Mouse (Mus musculus) thymus, adult 2 months (tissue): ENCODE results near the gene Erc2. TPM values are rescaled to one million over a fixed set of nuclear protein-coding genes. Genes with fewer than 3 reads are reported as not detected.

Experiments used
- DNase-seq: peaks from one replicate; pipeline ENCODE4 v3.0.0; 2021
- H3K27ac ChIP-seq: fragments of 200-500 bp; 2 replicates; pipeline ENCODE4 v1.5.1; 2012; ENCODE audit warnings: low read length, control low read depth; ENCODE audit not compliant: control insufficient read depth, insufficient read depth
- H3K27me3 ChIP-seq: fragments of 200-500 bp; 2 replicates; pipeline ENCODE4 v1.6.1; 2012; ENCODE audit warnings: mild to moderate bottlenecking, low read length, moderate library complexity, mixed read lengths; ENCODE audit not compliant: control insufficient read depth, insufficient read depth
- H3K36me3 ChIP-seq: fragments of 200-500 bp; 2 replicates; pipeline ENCODE4 v1.6.1; 2012; ENCODE audit warnings: mild to moderate bottlenecking, low read length, moderate library complexity; ENCODE audit not compliant: control insufficient read depth, insufficient read depth
- H3K4me1 ChIP-seq: fragments of 200-500 bp; replicated peaks from 2 replicates; pipeline ENCODE4 v1.6.1; 2012; ENCODE audit warnings: low read length; ENCODE audit not compliant: control insufficient read depth, insufficient read depth
- H3K4me3 ChIP-seq: fragments of 200-500 bp; 2 replicates; pipeline ENCODE4 v1.5.1; 2012; ENCODE audit warnings: mild to moderate bottlenecking, low read length, control low read depth, moderate library complexity; ENCODE audit not compliant: control insufficient read depth, insufficient read depth
- CTCF ChIP-seq: fragments of 200-500 bp; IDR thresholded peaks from 2 replicates; pipeline ENCODE4 v1.5.1; 2012; ENCODE audit warnings: mild to moderate bottlenecking, control low read depth, low read length, moderate library complexity, borderline replicate concordance; ENCODE audit not compliant: control insufficient read depth, poor library complexity, insufficient read depth; ENCODE audit errors: extremely low read depth
- POLR2A ChIP-seq: fragments of 200-500 bp; IDR thresholded peaks from 2 replicates; pipeline ENCODE4 v1.6.1; 2012; ENCODE audit warnings: mild to moderate bottlenecking, low read length, control low read depth, moderate library complexity; ENCODE audit not compliant: control insufficient read depth, poor library complexity, insufficient read depth; ENCODE audit errors: extremely low read depth
- WGBS: fragments of 180-500 bp; shearing (Covaris S2); methylation state at CpG from one replicate; pipeline ENCODE4 v1.1.7; 2018; 5-methylcytosine and 5-hydroxymethylcytosine counted together
- polyA plus RNA-seq: library from polyadenylated mRNA; depleted of rRNA; stranded (reverse); fragments of >200 nt; gene quantifications from 2 replicates; pipeline ENCODE4 v1.2.3, GENCODE M21; 2012

Gene Erc2
- polyA plus RNA-seq, 1 experiment, result 0.18 TPM

DNA sequence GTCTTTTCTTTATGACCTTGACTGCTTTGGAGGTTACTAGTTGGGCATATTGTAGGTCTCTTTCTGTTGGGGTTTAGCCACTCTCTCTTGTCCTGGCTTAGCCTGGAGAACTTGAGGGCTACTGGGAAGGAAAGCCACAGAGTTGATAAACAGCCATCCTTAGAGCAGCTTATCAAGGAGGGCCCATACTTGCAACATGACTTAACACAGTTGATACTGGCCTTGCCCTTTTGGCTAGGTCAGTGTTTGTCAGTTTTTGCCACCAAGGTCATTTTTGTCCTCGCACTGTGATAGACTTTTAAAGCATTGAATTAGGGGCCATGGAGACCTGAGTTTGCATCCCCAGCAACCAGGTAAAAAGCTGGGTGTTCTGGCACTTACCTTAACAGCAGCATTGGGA lies 858.6 kb downstream of the Erc2 start:
- H3K27ac ChIP-seq, result no peak overlapping the region
- TF ChIP-seq CTCF (no peak), POLR2A (no peak)
- H3K4me3 ChIP-seq, result no peak overlapping the region
- H3K4me1 ChIP-seq, result no peaks in the 10 kb centered on the region
- H3K27me3 ChIP-seq, result no peaks in the 10 kb centered on the region
- WGBS, result 96% methylated on average over 1 of the region's 1 CpGs
- no peak for DNase-seq
- H3K36me3 ChIP-seq, result no peaks in the 10 kb centered on the region

GRCm38 (mm10) chr14:28493806-28494205 lies 871.6 kb downstream of the Erc2 start:
- Histone ChIP-seq H3K4me3 (no peak overlapping the region), H3K27ac (no peak overlapping the region), H3K4me1 (no peaks in the 10 kb centered on the region), H3K27me3 (no peaks in the 10 kb centered on the region), H3K36me3 (no peaks in the 10 kb centered on the region)
- 97% methylated on average over 4 of the region's 4 CpGs for WGBS
- TF ChIP-seq POLR2A (no peak), CTCF (no peak)
- no peak for DNase-seq

DNA sequence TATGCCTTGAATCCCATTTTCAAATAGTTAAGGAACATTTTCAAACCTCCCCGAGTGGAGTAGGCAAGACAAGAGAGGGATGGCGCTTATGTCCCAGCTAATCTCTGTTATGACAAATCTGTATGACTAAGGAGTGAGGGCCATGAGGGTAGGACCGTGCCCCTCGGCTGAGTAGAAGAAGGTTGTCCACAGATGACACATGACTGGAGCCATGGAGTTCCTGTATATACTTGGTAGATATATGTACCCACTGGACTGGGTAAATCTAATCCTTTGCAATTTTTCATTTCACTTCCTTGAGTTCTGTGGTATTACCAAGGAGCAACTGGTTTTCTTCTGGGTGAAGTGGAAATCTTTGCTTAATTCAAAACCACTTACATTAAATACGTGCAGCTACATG lies 872.0 kb downstream of the Erc2 start:
- Histone ChIP-seq H3K4me3 (no peak overlapping the region), H3K36me3 (no peaks in the 10 kb centered on the region), H3K4me1 (no peaks in the 10 kb centered on the region), H3K27ac (no peak overlapping the region), H3K27me3 (no peaks in the 10 kb centered on the region)
- 96% methylated on average over 5 of the region's 5 CpGs for WGBS
- TF ChIP-seq POLR2A (no peak), CTCF (no peak)
- no peak for DNase-seq

DNA sequence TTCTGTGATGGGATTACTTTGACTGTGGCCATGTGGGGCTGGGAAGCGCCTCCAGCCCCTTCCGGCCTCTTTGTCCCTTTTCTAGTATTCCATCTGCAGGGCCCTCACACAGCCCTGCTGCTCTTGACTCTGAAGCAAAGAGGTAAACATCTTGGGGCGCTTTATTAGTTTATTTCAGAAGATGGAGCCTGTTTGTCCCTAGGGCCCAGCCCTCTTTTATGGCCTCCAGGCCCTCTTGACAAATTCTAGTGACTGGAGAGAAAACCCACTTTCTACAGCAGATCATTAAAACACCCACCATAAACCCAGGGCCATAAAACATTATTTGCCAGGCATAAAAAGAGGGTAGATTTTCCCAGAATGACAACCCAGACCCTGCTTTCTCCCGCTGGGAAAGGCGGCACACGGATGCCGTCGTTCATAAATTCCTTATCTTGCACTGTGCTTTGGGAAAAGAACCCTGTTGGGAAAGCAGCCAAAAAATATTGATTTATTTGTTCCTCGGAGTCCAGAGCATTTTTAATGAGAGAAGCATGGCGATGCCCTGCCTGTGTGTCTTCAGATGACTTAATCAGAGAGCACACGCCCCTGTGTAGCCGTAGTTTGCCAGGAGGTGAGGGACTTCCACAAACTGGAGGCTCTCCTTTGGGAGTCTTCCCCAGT lies 879.1 kb downstream of the Erc2 start:
- no peak for DNase-seq
- Histone ChIP-seq H3K27ac (no peak overlapping the region), H3K27me3 (no peaks in the 10 kb centered on the region; the same call in 1 of the 2 replicates), H3K4me1 (no peaks in the 10 kb centered on the region), H3K4me3 (no peak overlapping the region), H3K36me3 (no peaks in the 10 kb centered on the region)
- 75% methylated on average over 12 of the region's 12 CpGs for WGBS
- TF ChIP-seq CTCF, result no peak
- no peak for TF ChIP-seq POLR2A

- DNase-seq, result no peak
- no peak overlapping the region for H3K27ac ChIP-seq
- no peaks in the 10 kb centered on the region; the same call in 1 of the 2 replicates for H3K27me3 ChIP-seq
- H3K4me1 ChIP-seq, result no peaks in the 10 kb centered on the region
- WGBS, result 88% methylated on average over 2 of the region's 2 CpGs
- no peak overlapping the region for H3K4me3 ChIP-seq
- H3K36me3 ChIP-seq, result no peaks in the 10 kb centered on the region
- TF ChIP-seq POLR2A (no peak), CTCF (no peak)
Measured at GRCm38 (mm10) chr14:28503276-28503675, 881.0 kb downstream of the Erc2 start.

GRCm38 (mm10) chr14:28504101-28505050 lies 882.1 kb downstream of the Erc2 start, which contains the start of gene Wnt5a:
Gene Wnt5a, plus strand, starts transcription at chr14:28504750.
- no peaks in the 10 kb centered on the region for H3K4me1 ChIP-seq
- peaks cover 3% of the 10 kb centered on the region; the same call in 1 of the 2 replicates for H3K27me3 ChIP-seq
- WGBS, result 5% methylated on average over 53 of the region's 53 CpGs
- TF ChIP-seq POLR2A, result no peak
- TF ChIP-seq CTCF, result no peak
- H3K36me3 ChIP-seq, result no peaks in the 10 kb centered on the region
- no peak within 1 kb of the TSS for H3K4me3 ChIP-seq
- no peak within 1 kb of the TSS for H3K27ac ChIP-seq
- no peak for DNase-seq
